Mouse (Mus musculus) kidney, embryonic 16.5 days (tissue): Measurements from ENCODE around the gene Gatb. TPM values are rescaled to one million over a fixed set of nuclear protein-coding genes. Genes with fewer than 3 reads are reported as not detected.

Source experiments
- ATAC-seq: fragments of 200-750 bp; cut with Nextera tagmentation; 2 replicates; pipeline ENCODE4 v1.8.0; 2017; ENCODE audit warnings: moderate TSS enrichment; ENCODE audit not compliant: low FRiP score, low TSS enrichment
- H3K27ac ChIP-seq: fragments of 300-500 bp; sonication (generic); 2 replicates; pipeline ENCODE4 v1.5.1; 2014; ENCODE audit warnings: low read length
- H3K27me3 ChIP-seq: fragments of 300-500 bp; sonication (generic); 2 replicates; pipeline ENCODE4 v1.6.1; 2014; ENCODE audit warnings: low read length, control low read depth, mixed read lengths; ENCODE audit not compliant: insufficient read depth
- H3K36me3 ChIP-seq: fragments of 300-500 bp; sonication (generic); 2 replicates; pipeline ENCODE4 v1.6.1; 2014; ENCODE audit warnings: low read length, control low read depth, mixed read lengths; ENCODE audit not compliant: insufficient read depth
- H3K4me1 ChIP-seq: fragments of 300-500 bp; sonication (generic); 2 replicates; pipeline ENCODE4 v1.6.1; 2014; ENCODE audit warnings: low read length, control low read depth, mixed read lengths; ENCODE audit not compliant: insufficient read depth
- H3K4me2 ChIP-seq: fragments of 300-500 bp; sonication (generic); replicated peaks from 2 replicates; pipeline ENCODE4 v1.6.1; 2014; ENCODE audit warnings: low read depth, low read length
- H3K4me3 ChIP-seq: fragments of 300-500 bp; sonication (generic); 2 replicates; pipeline ENCODE4 v1.5.1; 2014; ENCODE audit warnings: mild to moderate bottlenecking, low read length
- H3K9ac ChIP-seq: fragments of 300-500 bp; sonication (generic); replicated peaks from 2 replicates; pipeline ENCODE4 v1.6.1; 2014; ENCODE audit warnings: low read length
- H3K9me3 ChIP-seq: fragments of 300-500 bp; sonication (generic); 2 replicates; pipeline ENCODE4 v1.6.1; 2016; ENCODE audit warnings: low read length, control low read depth
- whole genome bisulfite sequencing: fragments of 180-500 bp; shearing (Covaris S2); extraction: QIAGEN DNeasy Blood & Tissue Kit; methylation state at CpG from one replicate; pipeline ENCODE4 v1.1.7; 2014; 5-methylcytosine and 5-hydroxymethylcytosine counted together
- polyA plus RNA-seq: library from polyadenylated mRNA; unstranded; fragments of >200 nt; fragmentation: Nextera tagmentation; extraction: Ambion mirVana; gene quantifications from 2 replicates; pipeline ENCODE4 v1.2.1, GENCODE M21; 2015

The Gatb gene
- polyA plus RNA-seq, 1 experiment from 2014 or later = 29.5 TPM

GRCm38 (mm10) chr3:85619345-85619744 lies 45.4 kb downstream of the Gatb start:
- 87% methylated on average over 5 of the region's 5 CpGs for WGBS
- H3K9ac ChIP-seq = no peak overlapping the region
- H3K36me3 ChIP-seq = peaks cover 14% of the 10 kb centered on the region; the same call in 1 of the 2 replicates
- no peak overlapping the region for H3K27ac ChIP-seq
- H3K27me3 ChIP-seq = no peaks in the 10 kb centered on the region
- H3K4me3 ChIP-seq = no peak overlapping the region
- ATAC-seq = no peak
- no peaks in the 10 kb centered on the region for H3K4me1 ChIP-seq
- no peaks in the 10 kb centered on the region for H3K9me3 ChIP-seq
- no peak overlapping the region for H3K4me2 ChIP-seq

GRCm38 (mm10) chr3:85619751-85620150 lies 45.8 kb downstream of the Gatb start:
- no peaks in the 10 kb centered on the region for H3K9me3 ChIP-seq

GRCm38 (mm10) chr3:85629895-85630510 lies 56.1 kb downstream of the Gatb start:
- H3K4me2 ChIP-seq = no peak overlapping the region
- H3K27ac ChIP-seq = no peak overlapping the region
- no peak overlapping the region for H3K9ac ChIP-seq
- H3K27me3 ChIP-seq = no peaks in the 10 kb centered on the region
- WGBS = 92% methylated on average over 4 of the region's 4 CpGs
- no peaks in the 10 kb centered on the region for H3K36me3 ChIP-seq
- H3K9me3 ChIP-seq = no peaks in the 10 kb centered on the region
- H3K4me1 ChIP-seq = no peaks in the 10 kb centered on the region
- no peak overlapping the region for H3K4me3 ChIP-seq
- no peak for ATAC-seq

More at GRCm38 (mm10) chr3:85619751-85620150, 45.8 kb downstream of the Gatb start:
- WGBS = 89% methylated on average over 1 of the region's 1 CpGs
- peaks cover 14% of the 10 kb centered on the region; the same call in 1 of the 2 replicates for H3K36me3 ChIP-seq
- H3K4me3 ChIP-seq = no peak overlapping the region
- no peak overlapping the region for H3K27ac ChIP-seq
- H3K9ac ChIP-seq = no peak overlapping the region
- no peaks in the 10 kb centered on the region for H3K27me3 ChIP-seq
- H3K4me1 ChIP-seq = no peaks in the 10 kb centered on the region
- ATAC-seq = no peak
- no peak overlapping the region for H3K4me2 ChIP-seq

- no peaks in the 10 kb centered on the region for H3K9me3 ChIP-seq
- no peak overlapping the region for H3K4me2 ChIP-seq
- ATAC-seq = no peak
- H3K27me3 ChIP-seq = no peaks in the 10 kb centered on the region
- WGBS = 81% methylated on average over 2 of the region's 2 CpGs
- no peaks in the 10 kb centered on the region for H3K4me1 ChIP-seq
- no peaks in the 10 kb centered on the region for H3K36me3 ChIP-seq
- no peak overlapping the region for H3K9ac ChIP-seq
- H3K27ac ChIP-seq = no peak overlapping the region
- no peak overlapping the region for H3K4me3 ChIP-seq
These were observed 59.8 kb downstream of the Gatb start for GRCm38 (mm10) chr3:85633733-85634132.

- no peaks in the 10 kb centered on the region for H3K36me3 ChIP-seq
- 51% methylated on average over 8 of the region's 8 CpGs for WGBS
These were observed 60.6 kb downstream of the Gatb start for GRCm38 (mm10) chr3:85634389-85635125.

GRCm38 (mm10) chr3:85635126-85635419 lies 61.2 kb downstream of the Gatb start:
- no peak overlapping the region for H3K27ac ChIP-seq
- no peak overlapping the region for H3K9ac ChIP-seq
- ATAC-seq = peak; percentile 42; the same call in 1 of the 2 replicates
- H3K4me2 ChIP-seq = no peak overlapping the region
- H3K4me1 ChIP-seq = no peaks in the 10 kb centered on the region
- no peaks in the 10 kb centered on the region for H3K9me3 ChIP-seq
- H3K27me3 ChIP-seq = no peaks in the 10 kb centered on the region
- no peak overlapping the region for H3K4me3 ChIP-seq
- H3K36me3 ChIP-seq = no peaks in the 10 kb centered on the region
- 29% methylated on average over 2 of the region's 2 CpGs for WGBS

More at GRCm38 (mm10) chr3:85634389-85635125, 60.6 kb downstream of the Gatb start:
- no peak overlapping the region for H3K9ac ChIP-seq
- H3K4me1 ChIP-seq = no peaks in the 10 kb centered on the region
- no peaks in the 10 kb centered on the region for H3K9me3 ChIP-seq
- no peaks in the 10 kb centered on the region for H3K27me3 ChIP-seq
- H3K27ac ChIP-seq = no peak overlapping the region
- no peak overlapping the region for H3K4me3 ChIP-seq
- peak; percentile 69 for ATAC-seq
- no peak overlapping the region for H3K4me2 ChIP-seq

- Histone ChIP-seq H3K4me3 (no peak overlapping the region), H3K27ac (no peak overlapping the region), H3K9me3 (no peaks in the 10 kb centered on the region), H3K36me3 (no peaks in the 10 kb centered on the region), H3K9ac (no peak overlapping the region), H3K27me3 (no peaks in the 10 kb centered on the region), H3K4me2 (no peak overlapping the region), H3K4me1 (no peaks in the 10 kb centered on the region)
- 84% methylated on average over 2 of the region's 2 CpGs for WGBS
- ATAC-seq = no peak
These were observed 61.7 kb downstream of the Gatb start for GRCm38 (mm10) chr3:85635591-85635990.

- no peaks in the 10 kb centered on the region for H3K36me3 ChIP-seq
- H3K9ac ChIP-seq = no peak overlapping the region
- 87% methylated on average over 5 of the region's 5 CpGs for WGBS
- H3K4me1 ChIP-seq = no peaks in the 10 kb centered on the region
- H3K4me3 ChIP-seq = no peak overlapping the region
- no peaks in the 10 kb centered on the region for H3K9me3 ChIP-seq
- H3K4me2 ChIP-seq = no peak overlapping the region
- no peak overlapping the region for H3K27ac ChIP-seq
- no peak for ATAC-seq
- H3K27me3 ChIP-seq = no peaks in the 10 kb centered on the region
These were observed 63.0 kb downstream of the Gatb start for GRCm38 (mm10) chr3:85636716-85637447.

- Histone ChIP-seq H3K9me3 (no peaks in the 10 kb centered on the region), H3K27ac (no peak overlapping the region), H3K36me3 (no peaks in the 10 kb centered on the region), H3K9ac (no peak overlapping the region), H3K4me1 (no peaks in the 10 kb centered on the region), H3K4me2 (no peak overlapping the region), H3K27me3 (no peaks in the 10 kb centered on the region), H3K4me3 (no peak overlapping the region)
- ATAC-seq = no peak
- WGBS = 89% methylated on average over 3 of the region's 3 CpGs
These were observed 67.8 kb downstream of the Gatb start for GRCm38 (mm10) chr3:85641751-85642150.

GRCm38 (mm10) chr3:85644814-85645213 lies 70.9 kb downstream of the Gatb start:
- Histone ChIP-seq H3K9ac (no peak overlapping the region), H3K9me3 (no peaks in the 10 kb centered on the region), H3K4me3 (no peak overlapping the region), H3K4me1 (no peaks in the 10 kb centered on the region), H3K27me3 (no peaks in the 10 kb centered on the region), H3K36me3 (no peaks in the 10 kb centered on the region), H3K27ac (no peak overlapping the region), H3K4me2 (no peak overlapping the region)
- no peak for ATAC-seq
- WGBS = 84% methylated on average over 3 of the region's 3 CpGs
